Mouse (Mus musculus) cerebellum, adult 8-10 months (tissue): Measurements from ENCODE around the gene Gmpr.

Experiments used
- DNase-seq: peaks from one replicate; pipeline ENCODE4 v3.0.0; 2022

Gene Gmpr

GRCm38 (mm10) chr13:45505546-45505945 is 1.7 kb upstream of the Gmpr start:
- DNase-seq: no peak

- peak; percentile 59 for DNase-seq
Observed at GRCm38 (mm10) chr13:45508495-45508894, 1.3 kb downstream of the Gmpr start.

- DNase-seq: no peak
Observed at GRCm38 (mm10) chr13:45509366-45509765, 2.1 kb downstream of the Gmpr start.

GRCm38 (mm10) chr13:45511706-45512435 is 4.6 kb downstream of the Gmpr start:
- DNase-seq: no peak

GRCm38 (mm10) chr13:45512531-45512930 is 5.3 kb downstream of the Gmpr start:
- no peak for DNase-seq

- no peak for DNase-seq
Observed at GRCm38 (mm10) chr13:45513009-45513984, 6.1 kb downstream of the Gmpr start.

GRCm38 (mm10) chr13:45514115-45514514 is 6.9 kb downstream of the Gmpr start:
- no peak for DNase-seq

- no peak for DNase-seq
Observed at GRCm38 (mm10) chr13:45514832-45515422, 7.7 kb downstream of the Gmpr start.

- no peak for DNase-seq
Observed at GRCm38 (mm10) chr13:45516501-45517393, 9.5 kb downstream of the Gmpr start.

GRCm38 (mm10) chr13:45524305-45524704 is 17.1 kb downstream of the Gmpr start:
- DNase-seq: peak; percentile 77

GRCm38 (mm10) chr13:45524791-45525435 is 17.7 kb downstream of the Gmpr start:
- DNase-seq: no peak

- DNase-seq: peak; percentile 58
Observed at GRCm38 (mm10) chr13:45526230-45526629, 19.0 kb downstream of the Gmpr start.

- no peak for DNase-seq
Observed at GRCm38 (mm10) chr13:45527232-45527964, 20.2 kb downstream of the Gmpr start.

- DNase-seq: peak; percentile 61
Observed at GRCm38 (mm10) chr13:45528787-45529186, 21.5 kb downstream of the Gmpr start.

GRCm38 (mm10) chr13:45530754-45531153 is 23.5 kb downstream of the Gmpr start:
- no peak for DNase-seq

GRCm38 (mm10) chr13:45535731-45536453 is 28.6 kb downstream of the Gmpr start:
- no peak for DNase-seq

- DNase-seq: no peak
Observed at GRCm38 (mm10) chr13:45537110-45537509, 29.9 kb downstream of the Gmpr start.

- DNase-seq: no peak
Observed at GRCm38 (mm10) chr13:45538091-45538490, 30.8 kb downstream of the Gmpr start.

- DNase-seq: peak; percentile 86
Observed at GRCm38 (mm10) chr13:45538532-45539204, 31.4 kb downstream of the Gmpr start.

- peak; percentile 86 for DNase-seq
Observed at GRCm38 (mm10) chr13:45539205-45539568, 31.9 kb downstream of the Gmpr start.
